Mouse (Mus musculus): ENCODE results near the gene Zfp970.
"Not testable (repeated sequence)": the region's sequence is repeated elsewhere in the genome, so short reads cannot be mapped to it uniquely, and the experiment has no call there.

- not testable (repeated sequence) for TF ChIP-seq POLR2A (IDR thresholded peaks at IDR 0.05; ENCODE audit: low read depth, low read length); CTCF (IDR thresholded peaks at IDR 0.05; ENCODE audit: extremely low read depth, insufficient read length, insufficient replicate concordance, low read depth, low read length)
Observed at GRCm38 (mm10) chr2:177518960-177519359, 54.4 kb downstream of the Zfp970 start.
